Mouse (Mus musculus) embryo, embryonic 10 days (tissue): ENCODE results near the gene Rnf157.
"Not testable (repeated sequence)": the region's sequence is repeated elsewhere in the genome, so short reads cannot be mapped to it uniquely, and the experiment has no call there.

Experiments used
- DNase-seq: peaks from one replicate; pipeline ENCODE4 v3.0.0-alpha.2; 2015; ENCODE audit warnings: low spot score

Gene Rnf157

GRCm38 (mm10) chr11:116384171-116384570 is 28.7 kb downstream of the Rnf157 start:
- no peak for DNase-seq

- not testable (repeated sequence) for DNase-seq
Observed at GRCm38 (mm10) chr11:116383070-116383469, 29.8 kb downstream of the Rnf157 start.

GRCm38 (mm10) chr11:116380767-116381166 is 32.1 kb downstream of the Rnf157 start:
- no peak for DNase-seq

GRCm38 (mm10) chr11:116379530-116379929 is 33.3 kb downstream of the Rnf157 start:
- no peak for DNase-seq

- DNase-seq = no peak
Observed at GRCm38 (mm10) chr11:116376945-116377661, 35.7 kb downstream of the Rnf157 start.

- no peak for DNase-seq
Observed at GRCm38 (mm10) chr11:116371894-116372450, 40.9 kb downstream of the Rnf157 start.

GRCm38 (mm10) chr11:116369633-116370032 is 43.2 kb downstream of the Rnf157 start:
- DNase-seq = no peak

GRCm38 (mm10) chr11:116369051-116369450 is 43.8 kb downstream of the Rnf157 start:
- DNase-seq = no peak

GRCm38 (mm10) chr11:116368116-116368515 is 44.7 kb downstream of the Rnf157 start:
- DNase-seq = peak; percentile 95

GRCm38 (mm10) chr11:116366647-116367046 is 46.2 kb downstream of the Rnf157 start:
- no peak for DNase-seq

- DNase-seq = no peak
Observed at GRCm38 (mm10) chr11:116366124-116366523, 46.7 kb downstream of the Rnf157 start.

GRCm38 (mm10) chr11:116365432-116365831 is 47.4 kb downstream of the Rnf157 start:
- no peak for DNase-seq

GRCm38 (mm10) chr11:116362015-116362414 is 50.8 kb downstream of the Rnf157 start:
- DNase-seq = no peak

GRCm38 (mm10) chr11:116360915-116361314 is 51.9 kb downstream of the Rnf157 start:
- DNase-seq = not testable (repeated sequence)

- DNase-seq = no peak
Observed at GRCm38 (mm10) chr11:116359652-116360051, 53.2 kb downstream of the Rnf157 start.

GRCm38 (mm10) chr11:116358926-116359637 is 53.8 kb downstream of the Rnf157 start:
- no peak for DNase-seq

- no peak for DNase-seq
Observed at GRCm38 (mm10) chr11:116354521-116354920, 58.3 kb downstream of the Rnf157 start.

GRCm38 (mm10) chr11:116353535-116353934 is 59.3 kb downstream of the Rnf157 start:
- no peak for DNase-seq

- no peak for DNase-seq
Observed at GRCm38 (mm10) chr11:116351294-116351693, 61.5 kb downstream of the Rnf157 start.

GRCm38 (mm10) chr11:116347955-116348354 is 64.9 kb downstream of the Rnf157 start:
- DNase-seq = no peak

- DNase-seq = no peak
Observed at GRCm38 (mm10) chr11:116347012-116347411, 65.8 kb downstream of the Rnf157 start.

- no peak for DNase-seq
Observed at GRCm38 (mm10) chr11:116342069-116342791, 70.6 kb downstream of the Rnf157 start.
